In the genomic region with DNA sequence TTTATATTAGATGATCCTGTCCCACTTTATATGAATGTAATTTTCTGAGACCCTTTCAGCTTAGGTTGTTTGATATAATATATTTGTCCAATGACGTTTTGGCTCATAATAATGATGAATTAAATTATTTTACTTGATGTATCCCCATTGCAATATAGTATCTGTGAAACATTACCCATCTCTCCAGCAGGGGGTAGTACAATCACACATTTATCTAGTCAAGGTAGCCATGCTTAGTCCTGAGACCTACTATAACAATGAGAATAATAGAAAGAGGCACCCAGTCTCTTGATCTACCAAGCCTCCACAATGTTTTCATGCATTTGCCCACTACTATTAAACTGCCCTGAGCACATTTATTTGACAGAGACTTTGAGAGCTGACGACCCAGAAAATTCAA, we compare ENCODE assay signal across 14 mouse cellular contexts.
DNase-seq lines count a peak whose midpoint lies in the region; ATAC-seq and TF ChIP-seq lines count a peak whose summit lies in the region.
"Had no signal": no experiment of that assay in that cellular context is flagged by ENCODE, and none has a peak within 500 bp of the region (broad histone marks: within the 10 kb centered on the region; RNA-seq: fewer than 3 reads in every experiment).

No protein-coding gene starts in this region.

- H3K4me2 ChIP-seq in kidney, postnatal 0 days (ENCODE audit: low read length): no peak overlapping the region
- no peak overlapping the region for H3K4me2 ChIP-seq in forebrain, embryonic 15.5 days (replicated peaks)
- H3K4me2 ChIP-seq: hindbrain, embryonic 15.5 days; neural tube, embryonic 12.5 days had no signal

- H3K27ac ChIP-seq in kidney, postnatal 0 days: no peak overlapping the region
- no peak overlapping the region for H3K27ac ChIP-seq in forebrain, embryonic 15.5 days (replicated peaks)
- H3K27ac ChIP-seq in embryonic facial prominence, embryonic 10.5 days (replicated peaks): no peak overlapping the region
- H3K27ac ChIP-seq: heart, adult 2 months; hindbrain, embryonic 15.5 days; neural tube, embryonic 12.5 days had no signal

- H3K9me3 ChIP-seq in kidney, postnatal 0 days (replicated peaks; ENCODE audit: low read length): no peaks in the 10 kb centered on the region
- no peaks in the 10 kb centered on the region for H3K9me3 ChIP-seq in forebrain, embryonic 15.5 days
- H3K9me3 ChIP-seq in embryonic facial prominence, embryonic 10.5 days: no peaks in the 10 kb centered on the region
- H3K9me3 ChIP-seq: hindbrain, embryonic 15.5 days; neural tube, embryonic 12.5 days had no signal

- WGBS in kidney, postnatal 0 days: 31% methylated on average over 2 of the region's 2 CpGs
- 40% methylated on average over 2 of the region's 2 CpGs for WGBS in forebrain, embryonic 15.5 days
- WGBS in embryonic facial prominence, embryonic 10.5 days: 31% methylated on average over 2 of the region's 2 CpGs

- ATAC-seq in kidney, postnatal 0 days (replicated peaks; ENCODE audit: low FRiP score, low read depth): no peak
- ATAC-seq in CD4-positive, CD25-positive, alpha-beta regulatory T cell, adult 4 months: peak; percentile 79
- no peak for ATAC-seq in forebrain, embryonic 15.5 days (replicated peaks)
- ATAC-seq: lung, postnatal 0 days had no signal

- peak; percentile 44; the same call in 1 of the 2 replicates for TF ChIP-seq CTCF in kidney, postnatal 0 days (IDR thresholded peaks at IDR 0.05; ENCODE audit: low read depth)

- H3K36me3 ChIP-seq in kidney, postnatal 0 days (ENCODE audit: insufficient read depth, low read length): no peaks in the 10 kb centered on the region
- no peaks in the 10 kb centered on the region for H3K36me3 ChIP-seq in forebrain, embryonic 15.5 days
- no peaks in the 10 kb centered on the region for H3K36me3 ChIP-seq in embryonic facial prominence, embryonic 10.5 days (replicated peaks)
- H3K36me3 ChIP-seq: hindbrain, embryonic 15.5 days; neural tube, embryonic 12.5 days had no signal

- no peak overlapping the region for H3K9ac ChIP-seq in kidney, postnatal 0 days (ENCODE audit: low read depth, low read length)
- no peak overlapping the region for H3K9ac ChIP-seq in forebrain, embryonic 15.5 days (replicated peaks)
- H3K9ac ChIP-seq: hindbrain, embryonic 15.5 days; neural tube, embryonic 12.5 days had no signal

- no peaks in the 10 kb centered on the region for H3K4me1 ChIP-seq in kidney, postnatal 0 days (replicated peaks; ENCODE audit: insufficient read depth, low read length)
- H3K4me1 ChIP-seq in forebrain, embryonic 15.5 days: no peaks in the 10 kb centered on the region
- H3K4me1 ChIP-seq in embryonic facial prominence, embryonic 10.5 days: no peaks in the 10 kb centered on the region
- H3K4me1 ChIP-seq: hindbrain, embryonic 15.5 days; neural tube, embryonic 12.5 days had no signal

- no peaks in the 10 kb centered on the region for H3K27me3 ChIP-seq in kidney, postnatal 0 days (ENCODE audit: insufficient read depth, low read length)
- no peaks in the 10 kb centered on the region for H3K27me3 ChIP-seq in forebrain, embryonic 15.5 days
- H3K27me3 ChIP-seq in embryonic facial prominence, embryonic 10.5 days (replicated peaks; ENCODE audit: low read depth, poor library complexity, severe bottlenecking): no peaks in the 10 kb centered on the region
- H3K27me3 ChIP-seq: hindbrain, embryonic 15.5 days; neural tube, embryonic 12.5 days had no signal

- no peak overlapping the region for H3K4me3 ChIP-seq in kidney, postnatal 0 days (replicated peaks; ENCODE audit: low read depth, low read length)
- H3K4me3 ChIP-seq in forebrain, embryonic 15.5 days: no peak overlapping the region
- H3K4me3 ChIP-seq in embryonic facial prominence, embryonic 10.5 days: no peak overlapping the region
- H3K4me3 ChIP-seq: erythroblast, embryonic 14.5 days; heart, adult 2 months; hindbrain, embryonic 15.5 days; neural tube, embryonic 12.5 days had no signal

- no peak for DNase-seq in kidney, postnatal 0 days (ENCODE audit: low spot score)
- no peak for DNase-seq in kidney, adult 11 months
- DNase-seq in 3T3-L1 (ENCODE audit: low read depth, low spot score): peak; percentile 15
- peak; percentile 4 for DNase-seq in embryo, embryonic 11 days
- no peak for DNase-seq in thymus, postnatal 25 days
- DNase-seq in embryonic facial prominence, embryonic 10.5 days (ENCODE audit: low spot score): no peak
- DNase-seq: heart, adult 2 months; thymus, postnatal 36 days had no signal

Comparison
In these comparisons a context has a peak if more than half of its experiments do, and no peak if none do; other contexts are left out.
1. DNase-seq: peak in 3T3-L1 (single experiment) and embryo, embryonic 11 days (single experiment); none in kidney, postnatal 0 days (single experiment), kidney, adult 11 months (single experiment), thymus, postnatal 25 days (single experiment) and embryonic facial prominence, embryonic 10.5 days (single experiment).